Mouse (Mus musculus) cerebellum, adult 2 months (tissue): ENCODE measurements around the gene Secisbp2. TPM values are rescaled to one million over a fixed set of nuclear protein-coding genes. Genes with fewer than 3 reads are reported as not detected.
"Not testable (repeated sequence)": the region's sequence is repeated elsewhere in the genome, so short reads cannot be mapped to it uniquely, and the experiment has no call there.

Source experiments
- DNase-seq, 2 experiments: peaks; one replicate each; pipeline ENCODE4 v3.0.0; 2021
- H3K27ac ChIP-seq: fragments of 200-500 bp; 2 replicates; pipeline ENCODE4 v1.5.1; 2012; ENCODE audit warnings: low read length, control low read depth, inconsistent platforms; ENCODE audit not compliant: insufficient read depth
- H3K27me3 ChIP-seq: fragments of 200-500 bp; 2 replicates; pipeline ENCODE4 v1.6.1; 2012; ENCODE audit warnings: inconsistent platforms, mild to moderate bottlenecking, low read length, moderate library complexity; ENCODE audit not compliant: control insufficient read depth, insufficient read depth
- H3K4me1 ChIP-seq: fragments of 200-500 bp; 2 replicates; pipeline ENCODE4 v1.6.1; 2011; ENCODE audit warnings: low read length; ENCODE audit not compliant: control insufficient read depth, insufficient read depth
- H3K4me3 ChIP-seq: fragments of 200-500 bp; replicated peaks from 2 replicates; pipeline ENCODE3; 2011; ENCODE audit warnings: mild to moderate bottlenecking, low read depth, low read length, control low read depth; ENCODE audit not compliant: insufficient read depth
- CTCF ChIP-seq: fragments of 200-500 bp; IDR thresholded peaks from 2 replicates; pipeline ENCODE4 v1.5.1; 2011; ENCODE audit warnings: low read depth, mild to moderate bottlenecking, control low read depth, low read length, moderate library complexity, borderline replicate concordance; ENCODE audit not compliant: insufficient read depth
- POLR2A ChIP-seq: fragments of 200-500 bp; IDR thresholded peaks from 2 replicates; pipeline ENCODE4 v1.6.1; 2011; ENCODE audit warnings: low read length, control low read depth, borderline replicate concordance; ENCODE audit not compliant: insufficient read depth
- WGBS: fragments of 180-500 bp; shearing (Covaris S2); methylation state at CpG from one replicate; pipeline ENCODE4 v1.1.7; 2018; 5-methylcytosine and 5-hydroxymethylcytosine counted together
- polyA plus RNA-seq: library from polyadenylated mRNA; depleted of rRNA; stranded (reverse); fragments of >200 nt; gene quantifications from 2 replicates; pipeline ENCODE4 v1.2.3, GENCODE M21; 2012

Gene Secisbp2
- polyA plus RNA-seq, 1 experiment = 29.8 TPM

DNA sequence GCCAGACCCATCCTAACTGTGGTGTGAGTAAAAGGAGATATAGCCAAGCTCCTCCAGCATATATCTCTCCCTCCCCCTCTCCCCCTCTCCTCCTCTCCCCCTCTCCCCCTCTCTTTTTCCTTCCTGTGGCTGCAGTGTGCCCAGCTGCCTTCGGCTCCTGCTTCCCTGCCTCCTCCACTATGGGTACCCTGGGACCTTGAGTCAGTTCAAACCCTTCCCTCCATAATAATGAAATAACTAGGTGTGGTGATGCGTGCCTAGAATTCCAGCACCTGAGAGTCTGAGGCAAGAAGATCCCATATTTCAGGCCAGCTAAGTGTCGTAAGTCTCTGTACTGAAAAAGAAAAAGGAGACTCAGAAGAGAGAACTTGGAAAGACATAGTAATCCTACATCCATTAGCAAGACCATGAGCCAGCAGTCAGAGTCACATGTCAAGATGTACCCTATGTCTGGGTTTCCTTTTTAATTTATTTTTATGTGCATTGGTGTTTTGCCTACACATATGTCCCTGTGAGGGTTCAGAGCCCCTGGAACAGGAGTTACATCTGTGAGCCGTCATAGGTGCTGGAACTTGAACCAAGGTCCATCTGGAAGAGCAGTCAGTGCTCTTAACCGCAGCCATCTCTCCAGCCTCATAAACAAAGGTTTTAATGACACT lies 18.8 kb upstream of the Secisbp2 start:
- H3K27me3 ChIP-seq = no peaks in the 10 kb centered on the region
- 79% methylated on average over 5 of the region's 5 CpGs for WGBS
- no peak for TF ChIP-seq CTCF
- TF ChIP-seq POLR2A = no peak
- H3K27ac ChIP-seq = no peak overlapping the region
- no peaks in the 10 kb centered on the region for H3K4me1 ChIP-seq
- H3K4me3 ChIP-seq = no peak overlapping the region
- DNase-seq = no peak

DNA sequence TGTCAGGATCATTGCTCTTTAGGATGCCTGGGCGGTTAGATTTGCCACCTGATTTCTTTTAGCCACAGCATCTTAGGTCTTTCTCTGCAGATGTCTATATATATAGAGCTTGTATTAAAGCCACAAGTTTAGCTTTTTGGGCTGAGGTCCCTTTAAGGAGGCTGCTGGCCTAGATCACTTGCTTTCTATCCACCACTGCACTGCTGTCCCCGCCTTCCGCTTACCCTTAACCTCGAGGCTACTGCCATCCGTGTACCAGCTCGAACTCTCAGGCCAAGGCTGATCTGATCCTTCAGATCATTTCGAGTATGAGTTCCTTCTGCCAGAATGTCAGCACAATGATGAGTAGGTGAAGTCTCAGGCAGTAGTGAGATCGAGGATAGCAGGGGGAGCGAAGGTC lies 16.1 kb upstream of the Secisbp2 start:
- DNase-seq, H3K27me3 ChIP-seq, H3K4me3 ChIP-seq, H3K27ac ChIP-seq, H3K4me1 ChIP-seq: not testable (repeated sequence)
- WGBS = 44% methylated on average over 6 of the region's 9 CpGs

- H3K4me3 ChIP-seq = no peak overlapping the region
- DNase-seq = no peak
- H3K4me1 ChIP-seq = no peaks in the 10 kb centered on the region
- H3K27me3 ChIP-seq = no peaks in the 10 kb centered on the region
- TF ChIP-seq POLR2A (no peak), CTCF (no peak)
- H3K27ac ChIP-seq = no peak overlapping the region
- WGBS = 85% methylated on average over 4 of the region's 4 CpGs
Observed at GRCm38 (mm10) chr13:51638958-51639357, 12.5 kb upstream of the Secisbp2 start.

DNA sequence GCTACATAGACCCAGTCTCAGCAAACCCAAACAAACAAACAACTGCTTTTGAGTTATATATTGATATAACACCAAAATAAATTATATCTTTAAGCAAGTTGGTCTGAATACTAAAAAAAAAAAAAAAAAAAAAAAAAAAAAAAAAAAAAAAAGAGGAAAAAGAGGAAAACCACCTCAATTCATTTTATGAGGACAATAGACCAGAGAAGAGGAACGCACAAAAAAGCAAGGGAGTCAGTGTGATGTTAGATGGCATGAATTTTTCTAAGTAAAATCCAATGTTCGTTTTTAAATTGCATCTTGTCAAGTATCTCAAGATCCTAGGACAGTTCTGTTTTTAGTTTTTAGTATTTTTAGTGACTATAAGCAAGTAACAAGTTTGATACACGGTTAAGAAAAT lies 10.1 kb upstream of the Secisbp2 start:
- Histone ChIP-seq H3K27me3 (no peaks in the 10 kb centered on the region), H3K4me1 (no peaks in the 10 kb centered on the region), H3K27ac (no peak overlapping the region), H3K4me3 (no peak overlapping the region)
- TF ChIP-seq POLR2A (no peak), CTCF (no peak)
- 85% methylated on average over 3 of the region's 3 CpGs for WGBS
- no peak for DNase-seq

DNA sequence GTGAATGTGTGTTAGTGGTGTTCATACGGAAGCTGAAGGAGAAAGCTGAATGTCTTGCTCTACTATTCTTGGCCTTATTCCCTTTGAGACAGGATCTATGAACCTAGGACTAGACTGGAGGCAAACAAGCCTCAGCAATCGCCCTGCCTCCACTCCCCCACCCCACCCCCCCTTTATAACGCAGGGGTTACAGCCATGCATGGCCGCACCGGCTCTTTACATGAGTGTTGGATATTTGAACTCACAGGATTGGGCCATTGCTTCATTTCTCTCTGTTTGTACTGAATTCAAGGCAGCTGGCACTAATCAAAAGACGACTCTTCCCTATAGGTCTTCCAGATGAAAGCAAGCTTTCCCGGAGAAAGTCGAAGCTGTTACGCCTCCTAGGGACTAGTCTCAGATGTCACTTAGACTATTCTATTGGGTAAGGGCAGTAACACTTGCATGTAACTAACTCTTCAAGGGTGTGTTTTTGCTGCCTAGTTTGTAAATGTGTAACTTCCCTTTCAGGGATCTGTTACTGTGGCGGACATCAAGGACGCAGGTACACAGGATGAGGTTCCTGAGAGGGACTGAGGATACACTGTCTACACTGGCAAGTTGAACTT lies 9.2 kb upstream of the Secisbp2 start:
- DNase-seq = no peak

DNA sequence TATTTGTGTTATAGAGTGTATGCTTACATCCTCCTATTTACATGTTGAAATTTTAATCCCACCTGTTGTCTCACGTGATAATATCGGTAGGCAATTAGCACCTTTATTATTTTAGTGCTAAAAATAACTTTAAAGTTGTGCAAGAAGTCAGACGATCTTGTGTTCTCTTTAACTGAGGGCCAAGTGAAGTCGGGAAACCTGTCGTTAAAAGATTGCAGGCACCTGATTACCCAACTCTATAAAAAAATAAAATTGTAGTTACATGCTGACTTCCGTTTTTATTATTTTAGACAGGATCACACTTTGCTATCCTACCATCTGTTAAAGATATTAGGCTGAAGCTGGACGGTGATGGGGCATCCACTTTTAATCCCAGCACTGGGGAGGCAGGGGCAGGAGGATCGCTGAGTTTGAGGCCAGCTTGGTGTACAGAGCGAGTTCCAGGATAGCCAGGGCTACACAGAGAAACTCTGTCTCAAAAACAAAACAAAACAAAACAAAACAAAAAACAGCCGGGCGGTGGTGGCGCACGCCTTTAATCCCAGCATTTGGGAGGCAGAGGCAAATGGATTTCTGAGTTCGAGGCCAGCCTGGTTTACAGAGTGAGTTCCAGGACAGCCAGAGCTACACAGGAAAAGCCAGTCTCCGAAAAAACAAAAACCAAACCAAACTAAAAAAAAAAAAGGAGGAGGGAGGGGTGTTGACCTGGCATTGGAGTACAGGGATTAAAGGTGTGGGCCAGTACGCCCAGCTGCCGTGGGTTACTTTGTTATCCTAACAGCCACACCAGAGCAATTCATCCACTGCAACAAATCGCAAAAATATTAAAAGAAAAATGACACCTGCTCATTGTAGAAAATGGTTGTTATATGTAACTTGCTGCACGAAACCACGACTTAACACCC lies 7.3 kb upstream of the Secisbp2 start:
- no peak overlapping the region for H3K27ac ChIP-seq
- H3K4me1 ChIP-seq = no peaks in the 10 kb centered on the region
- 48% methylated on average over 20 of the region's 20 CpGs for WGBS
- TF ChIP-seq CTCF (no peak), POLR2A (no peak)
- peak overlapping the region; percentile 69 for H3K4me3 ChIP-seq
- DNase-seq = no peak
- H3K27me3 ChIP-seq = no peaks in the 10 kb centered on the region

More for the DNA sequence above, 9.2 kb upstream of the Secisbp2 start:
- whole genome bisulfite sequencing = 35% methylated on average over 11 of the region's 11 CpGs
- no peaks in the 10 kb centered on the region for H3K27me3 ChIP-seq
- H3K27ac ChIP-seq = no peak overlapping the region
- H3K4me3 ChIP-seq = no peak overlapping the region
- TF ChIP-seq POLR2A = no peak
- H3K4me1 ChIP-seq = no peaks in the 10 kb centered on the region

GRCm38 (mm10) chr13:51644829-51645789 lies 6.4 kb upstream of the Secisbp2 start, which contains the start of gene Cks2:
Gene Cks2 (plus strand): TSS chr13:51645232.
- Histone ChIP-seq H3K27me3 (no peaks in the 10 kb centered on the region), H3K27ac (no peak within 1 kb of the TSS), H3K4me3 (peak within 1 kb of the TSS; percentile 69), H3K4me1 (no peaks in the 10 kb centered on the region)
- no peak for TF ChIP-seq CTCF
- TF ChIP-seq POLR2A = peak; percentile 80
- under 1% methylated on average over 83 of the region's 83 CpGs for WGBS
- DNase-seq = peak; percentile 96 to 98
